Mouse (Mus musculus) hindbrain, embryonic 12.5 days (tissue): ENCODE data around the gene Ears2. TPM values are rescaled to one million over a fixed set of nuclear protein-coding genes. Genes with fewer than 3 reads are reported as not detected.

Source experiments
- polyA plus RNA-seq: library from polyadenylated mRNA; unstranded; fragments of >200 nt; fragmentation: Nextera tagmentation; extraction: Ambion mirVana; gene quantifications from 2 replicates; pipeline ENCODE4 v1.2.1, GENCODE M21; 2016

Gene Ears2
- polyA plus RNA-seq, 1 experiment from 2014 or later, result 12.7 TPM

Other genes with a start within 250 kb of the Ears2 start
- gene Scnn1b, start 202.2 kb downstream of the Ears2 start, polyA plus RNA-seq, result 0.14 and 0.21 TPM in 2 replicates
- 21.1 and 22.4 TPM in 2 replicates for gene Cog7, start 85.6 kb downstream of the Ears2 start, polyA plus RNA-seq
- gene Gga2, start 46.0 kb downstream of the Ears2 start, polyA plus RNA-seq, result 81.6 and 87.7 TPM in 2 replicates
- gene Ubfd1, start 88 bp downstream of the Ears2 start, polyA plus RNA-seq, result 97.3 and 105 TPM in 2 replicates
- gene Ndufab1, start 34.6 kb upstream of the Ears2 start, polyA plus RNA-seq, result 511 and 556 TPM in 2 replicates
- gene Palb2, start 65.7 kb upstream of the Ears2 start, polyA plus RNA-seq, result 13.3 and 13.5 TPM in 2 replicates
- 124 and 135 TPM in 2 replicates for gene Dctn5, start 65.8 kb upstream of the Ears2 start, polyA plus RNA-seq
- gene Plk1, start 92.2 kb upstream of the Ears2 start, polyA plus RNA-seq, result 89.9 and 95.2 TPM in 2 replicates
- gene Ern2, start 118.9 kb upstream of the Ears2 start, polyA plus RNA-seq, result 0.40 and 0.56 TPM in 2 replicates
- gene Chp2, start 152.2 kb upstream of the Ears2 start, polyA plus RNA-seq, result 0.28 TPM in 1 of 2 replicates, not detected in the other
- 32.5 and 34.1 TPM in 2 replicates for gene Prkcb, start 221.5 kb upstream of the Ears2 start, polyA plus RNA-seq